Mouse (Mus musculus) heart, postnatal 0 days (tissue): ENCODE measurements at regions not wholly inside any gene's neighbourhood (a gene's known extent, or its start where the extent isn't known, plus 50 kb on each side); places are given as distances from the start of the nearest gene placed in this dataset.

ENCODE experiments used
- CTCF ChIP-seq: IDR thresholded peaks from 2 replicates; pipeline ENCODE4 v1.5.1; 2016; ENCODE audit warnings: antibody characterized with exemption, control low read depth, low read depth
- EP300 ChIP-seq: IDR thresholded peaks from 2 replicates; pipeline ENCODE4 v1.6.1; 2016; ENCODE audit warnings: antibody characterized with exemption, low read depth

DNA sequence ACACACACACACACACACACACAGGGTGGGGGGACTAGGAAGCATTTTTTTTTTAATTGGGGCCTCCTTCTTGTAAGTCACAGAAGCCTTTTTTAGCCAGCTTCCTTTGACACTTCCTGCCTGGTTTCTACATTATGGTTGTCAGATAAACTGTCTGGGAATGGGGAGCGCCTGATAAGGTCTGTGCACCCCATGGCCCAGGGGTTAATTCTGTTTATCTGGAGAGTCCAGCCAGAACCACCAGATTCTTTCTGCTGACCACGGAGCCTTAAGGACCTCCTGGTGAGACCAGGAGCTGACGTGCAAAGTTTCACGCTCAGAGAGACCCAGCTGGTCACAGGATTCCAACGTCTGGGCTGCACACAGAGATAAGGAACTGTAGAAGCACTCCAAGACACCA, 153.4 kb downstream of the Cand1 start:
- TF ChIP-seq EP300 (no peak), CTCF (no peak)
